Mouse (Mus musculus) splenic B cell, adult 2 months (primary cell): ENCODE results near the gene Zfp791.
"Not testable (repeated sequence)": the region's sequence is repeated elsewhere in the genome, so short reads cannot be mapped to it uniquely, and the experiment has no call there.

Experiments used
- DNase-seq: peaks from one replicate; pipeline ENCODE4 v3.0.0-alpha.2; 2011; ENCODE audit warnings: low read depth, low spot score
- H3K27me3 ChIP-seq: 2 replicates; pipeline ENCODE4 v1.6.1; 2012; ENCODE audit warnings: mild to moderate bottlenecking, low read length, moderate library complexity, mixed read lengths; ENCODE audit not compliant: control insufficient read depth, poor library complexity, insufficient read depth, severe bottlenecking
- H3K36me3 ChIP-seq: 2 replicates; pipeline ENCODE4 v1.6.1; 2012; ENCODE audit warnings: mild to moderate bottlenecking, low read length, moderate library complexity, mixed read lengths; ENCODE audit not compliant: control insufficient read depth, poor library complexity, insufficient read depth, severe bottlenecking

The Zfp791 gene

GRCm38 (mm10) chr8:85095566-85095965, 27.3 kb downstream of the Zfp791 start:
- Histone ChIP-seq H3K27me3 (no peaks in the 10 kb centered on the region), H3K36me3 (peaks cover 10% of the 10 kb centered on the region)
- DNase-seq = no peak

- DNase-seq = no peak
- Histone ChIP-seq H3K36me3 (peaks cover 10% of the 10 kb centered on the region), H3K27me3 (no peaks in the 10 kb centered on the region)
Observed at GRCm38 (mm10) chr8:85095051-85095450, 27.8 kb downstream of the Zfp791 start.

- Histone ChIP-seq H3K36me3 (peaks cover 11% of the 10 kb centered on the region), H3K27me3 (no peaks in the 10 kb centered on the region)
- no peak for DNase-seq
Observed at GRCm38 (mm10) chr8:85091526-85092090, 31.3 kb downstream of the Zfp791 start.

GRCm38 (mm10) chr8:85090856-85091255, 32.0 kb downstream of the Zfp791 start:
- no peak for DNase-seq
- H3K27me3 ChIP-seq = no peaks in the 10 kb centered on the region
- peaks cover 11% of the 10 kb centered on the region for H3K36me3 ChIP-seq

- no peaks in the 10 kb centered on the region for H3K27me3 ChIP-seq
- H3K36me3 ChIP-seq = peaks cover 7% of the 10 kb centered on the region
- DNase-seq = no peak
Observed at GRCm38 (mm10) chr8:85088771-85089170, 34.1 kb downstream of the Zfp791 start.

- DNase-seq = peak; percentile 68
- Histone ChIP-seq H3K36me3 (peaks cover 3% of the 10 kb centered on the region), H3K27me3 (no peaks in the 10 kb centered on the region)
Observed at GRCm38 (mm10) chr8:85086238-85086637, 36.7 kb downstream of the Zfp791 start.

GRCm38 (mm10) chr8:85084633-85085032, 38.3 kb downstream of the Zfp791 start:
- peak; percentile 72 for DNase-seq
- peaks cover 2% of the 10 kb centered on the region for H3K36me3 ChIP-seq

GRCm38 (mm10) chr8:85083108-85083813, 39.6 kb downstream of the Zfp791 start, which contains the start of gene Man2b1:
Gene Man2b1 (plus strand): TSS chr8:85083270.
- Histone ChIP-seq H3K36me3 (peaks cover 2% of the 10 kb centered on the region), H3K27me3 (no peaks in the 10 kb centered on the region)
- DNase-seq = peak; percentile 89

More at GRCm38 (mm10) chr8:85084633-85085032, 38.3 kb downstream of the Zfp791 start:
- H3K27me3 ChIP-seq = no peaks in the 10 kb centered on the region

GRCm38 (mm10) chr8:85082169-85082568, 40.7 kb downstream of the Zfp791 start:
- H3K27me3 ChIP-seq, H3K36me3 ChIP-seq: not testable (repeated sequence)
- DNase-seq = peak; percentile 39

GRCm38 (mm10) chr8:85081216-85081555, 41.7 kb downstream of the Zfp791 start, which contains the start of gene Wdr83:
Gene Wdr83 (minus strand): TSS chr8:85081306.
- DNase-seq = peak; percentile 82

GRCm38 (mm10) chr8:85080532-85081215, 42.2 kb downstream of the Zfp791 start, which contains the start of gene Wdr83os:
Gene Wdr83os (plus strand): TSS chr8:85080740.
- H3K36me3 ChIP-seq = no peaks in the 10 kb centered on the region; the same call in 1 of the 2 replicates
- DNase-seq = peak; percentile 77
- H3K27me3 ChIP-seq = no peaks in the 10 kb centered on the region

More at GRCm38 (mm10) chr8:85081216-85081555, 41.7 kb downstream of the Zfp791 start, which contains the start of gene Wdr83:
- Histone ChIP-seq H3K36me3 (no peaks in the 10 kb centered on the region; the same call in 1 of the 2 replicates), H3K27me3 (no peaks in the 10 kb centered on the region)

- H3K36me3 ChIP-seq = no peaks in the 10 kb centered on the region; the same call in 1 of the 2 replicates
- H3K27me3 ChIP-seq = no peaks in the 10 kb centered on the region
- DNase-seq = no peak
Observed at GRCm38 (mm10) chr8:85080214-85080531, 42.7 kb downstream of the Zfp791 start.

GRCm38 (mm10) chr8:85076993-85077392, 45.9 kb downstream of the Zfp791 start:
- peak; percentile 90 for DNase-seq
- H3K27me3 ChIP-seq = no peaks in the 10 kb centered on the region
- peaks cover 8% of the 10 kb centered on the region for H3K36me3 ChIP-seq

GRCm38 (mm10) chr8:85076001-85076400, 46.9 kb downstream of the Zfp791 start:
- no peaks in the 10 kb centered on the region for H3K27me3 ChIP-seq
- DNase-seq = no peak
- H3K36me3 ChIP-seq = peaks cover 8% of the 10 kb centered on the region

GRCm38 (mm10) chr8:85074617-85075016, 48.3 kb downstream of the Zfp791 start:
- no peak for DNase-seq
- Histone ChIP-seq H3K36me3 (peaks cover 8% of the 10 kb centered on the region), H3K27me3 (no peaks in the 10 kb centered on the region)
